Comparison of ENCODE assay signal across 8 mouse cellular contexts in genomic region chr2:135259136-135259535, GRCm38 (mm10).
DNase-seq lines count a peak whose midpoint lies in the region; ATAC-seq and TF ChIP-seq lines count a peak whose summit lies in the region.

No protein-coding gene starts in this region.

- no peaks in the 10 kb centered on the region for H3K36me3 ChIP-seq in kidney, embryonic 14.5 days (ENCODE audit: control insufficient read depth, insufficient read depth, low read length)
- H3K36me3 ChIP-seq in embryonic facial prominence, embryonic 10.5 days (replicated peaks) = no peaks in the 10 kb centered on the region
- no peaks in the 10 kb centered on the region for H3K36me3 ChIP-seq in heart, postnatal 0 days (replicated peaks; ENCODE audit: control insufficient read depth, insufficient read depth, low read length)
- no peaks in the 10 kb centered on the region for H3K36me3 ChIP-seq in hindbrain, postnatal 0 days (ENCODE audit: insufficient read depth, low read length)

- no peak for TF ChIP-seq CTCF in heart, postnatal 0 days (IDR thresholded peaks at IDR 0.05; ENCODE audit: low read depth)
- TF ChIP-seq CTCF in lung, adult 2 months (IDR thresholded peaks at IDR 0.05; ENCODE audit: insufficient read depth, low read length) = no peak
- no peak for TF ChIP-seq CTCF in hindbrain, postnatal 0 days (IDR thresholded peaks at IDR 0.05; ENCODE audit: low read depth)

- no peaks in the 10 kb centered on the region for H3K27me3 ChIP-seq in kidney, embryonic 14.5 days (ENCODE audit: control insufficient read depth, insufficient read depth, low read length)
- no peaks in the 10 kb centered on the region for H3K27me3 ChIP-seq in embryonic facial prominence, embryonic 10.5 days (replicated peaks; ENCODE audit: low read depth, poor library complexity, severe bottlenecking)
- no peaks in the 10 kb centered on the region for H3K27me3 ChIP-seq in heart, postnatal 0 days (ENCODE audit: control insufficient read depth, insufficient read depth, low read length)
- no peaks in the 10 kb centered on the region for H3K27me3 ChIP-seq in hindbrain, postnatal 0 days (ENCODE audit: insufficient read depth, low read length)

- no peak overlapping the region for H3K27ac ChIP-seq in kidney, embryonic 14.5 days (ENCODE audit: low read depth, low read length)
- H3K27ac ChIP-seq in embryonic facial prominence, embryonic 10.5 days (replicated peaks) = no peak overlapping the region
- peak overlapping the region; percentile 64 for H3K27ac ChIP-seq in heart, postnatal 0 days (ENCODE audit: low read depth)
- H3K27ac ChIP-seq in hindbrain, postnatal 0 days = no peak overlapping the region

- no peaks in the 10 kb centered on the region for H3K4me1 ChIP-seq in kidney, embryonic 14.5 days (ENCODE audit: control insufficient read depth, insufficient read depth, low read length)
- no peaks in the 10 kb centered on the region for H3K4me1 ChIP-seq in embryonic facial prominence, embryonic 10.5 days
- 0 out of 2 replicates have a peak, but pooled peaks cover 2% of the 10 kb centered on the region for H3K4me1 ChIP-seq in heart, postnatal 0 days (ENCODE audit: control insufficient read depth, insufficient read depth)
- H3K4me1 ChIP-seq in lung, adult 2 months (ENCODE audit: control insufficient read depth, insufficient read depth, low read length) = peaks cover 10% of the 10 kb centered on the region
- no peaks in the 10 kb centered on the region for H3K4me1 ChIP-seq in hindbrain, postnatal 0 days (ENCODE audit: insufficient read depth, low read length)

- no peak overlapping the region for H3K4me2 ChIP-seq in kidney, embryonic 14.5 days (replicated peaks; ENCODE audit: low read depth, low read length)
- no peak overlapping the region for H3K4me2 ChIP-seq in heart, postnatal 0 days (ENCODE audit: low read depth, low read length)
- no peak overlapping the region for H3K4me2 ChIP-seq in hindbrain, postnatal 0 days (ENCODE audit: low read depth, low read length)

- DNase-seq in kidney, adult 11 months = peak; percentile 55
- peak; percentile 15 for DNase-seq in embryonic facial prominence, embryonic 10.5 days (ENCODE audit: low spot score)
- DNase-seq in heart, postnatal 0 days (ENCODE audit: low spot score) = peak; percentile 41
- DNase-seq in lung, adult 2 months = peak; percentile 3
- no peak for DNase-seq in right cerebral cortex, postnatal 14 days
- no peak for DNase-seq in thymus, postnatal 0 days (ENCODE audit: low spot score)
- no peak for DNase-seq in hindbrain, postnatal 0 days (ENCODE audit: low spot score)

- TF ChIP-seq EP300 in heart, postnatal 0 days (IDR thresholded peaks at IDR 0.05; ENCODE audit: low read depth) = no peak

- no peak overlapping the region for H3K9ac ChIP-seq in kidney, embryonic 14.5 days (ENCODE audit: low read depth, low read length)
- no peak overlapping the region for H3K9ac ChIP-seq in heart, postnatal 0 days (replicated peaks; ENCODE audit: low read depth, low read length)
- H3K9ac ChIP-seq in hindbrain, postnatal 0 days (replicated peaks; ENCODE audit: low read length) = no peak overlapping the region

- no peaks in the 10 kb centered on the region for H3K9me3 ChIP-seq in kidney, embryonic 14.5 days (ENCODE audit: control insufficient read depth, low read length)
- H3K9me3 ChIP-seq in embryonic facial prominence, embryonic 10.5 days = no peaks in the 10 kb centered on the region
- no peaks in the 10 kb centered on the region for H3K9me3 ChIP-seq in heart, postnatal 0 days (replicated peaks; ENCODE audit: control insufficient read depth, low read length)
- no peaks in the 10 kb centered on the region for H3K9me3 ChIP-seq in hindbrain, postnatal 0 days (ENCODE audit: low read length)

- no peak; the same call in 1 of the 2 replicates for ATAC-seq in kidney, embryonic 14.5 days (ENCODE audit: low FRiP score, low TSS enrichment)
- no peak; the same call in 1 of the 2 replicates for ATAC-seq in heart, postnatal 0 days (ENCODE audit: insufficient read depth, low read depth)
- no peak for ATAC-seq in hindbrain, postnatal 0 days

- H3K4me3 ChIP-seq in kidney, embryonic 14.5 days (ENCODE audit: low read length) = no peak overlapping the region
- H3K4me3 ChIP-seq in embryonic facial prominence, embryonic 10.5 days = no peak overlapping the region
- no peak overlapping the region for H3K4me3 ChIP-seq in heart, postnatal 0 days (ENCODE audit: low read depth, low read length)
- no peak overlapping the region for H3K4me3 ChIP-seq in lung, adult 2 months (replicated peaks; ENCODE audit: extremely low read depth, low read depth, low read length)
- no peak overlapping the region for H3K4me3 ChIP-seq in hindbrain, postnatal 0 days (ENCODE audit: low read length)

- no peak for TF ChIP-seq POLR2A in lung, adult 2 months (IDR thresholded peaks at IDR 0.05; ENCODE audit: borderline replicate concordance, extremely low read depth, low read depth, low read length)

- WGBS in kidney, embryonic 14.5 days = 78% methylated on average over 3 of the region's 3 CpGs
- WGBS in embryonic facial prominence, embryonic 10.5 days = 79% methylated on average over 3 of the region's 3 CpGs
- WGBS in heart, postnatal 0 days = 67% methylated on average over 3 of the region's 3 CpGs
- WGBS in lung, adult 2 months = 39% methylated on average over 3 of the region's 3 CpGs
- 47% methylated on average over 3 of the region's 3 CpGs for WGBS in hindbrain, postnatal 0 days

Comparison
In these comparisons a context has a peak if more than half of its experiments do, and no peak if none do; other contexts are left out.
1. DNase-seq: peak in kidney, adult 11 months (single experiment), embryonic facial prominence, embryonic 10.5 days (single experiment), heart, postnatal 0 days (single experiment) and lung, adult 2 months (single experiment); none in right cerebral cortex, postnatal 14 days (single experiment), thymus, postnatal 0 days (single experiment) and hindbrain, postnatal 0 days (single experiment).